In the genomic region with DNA sequence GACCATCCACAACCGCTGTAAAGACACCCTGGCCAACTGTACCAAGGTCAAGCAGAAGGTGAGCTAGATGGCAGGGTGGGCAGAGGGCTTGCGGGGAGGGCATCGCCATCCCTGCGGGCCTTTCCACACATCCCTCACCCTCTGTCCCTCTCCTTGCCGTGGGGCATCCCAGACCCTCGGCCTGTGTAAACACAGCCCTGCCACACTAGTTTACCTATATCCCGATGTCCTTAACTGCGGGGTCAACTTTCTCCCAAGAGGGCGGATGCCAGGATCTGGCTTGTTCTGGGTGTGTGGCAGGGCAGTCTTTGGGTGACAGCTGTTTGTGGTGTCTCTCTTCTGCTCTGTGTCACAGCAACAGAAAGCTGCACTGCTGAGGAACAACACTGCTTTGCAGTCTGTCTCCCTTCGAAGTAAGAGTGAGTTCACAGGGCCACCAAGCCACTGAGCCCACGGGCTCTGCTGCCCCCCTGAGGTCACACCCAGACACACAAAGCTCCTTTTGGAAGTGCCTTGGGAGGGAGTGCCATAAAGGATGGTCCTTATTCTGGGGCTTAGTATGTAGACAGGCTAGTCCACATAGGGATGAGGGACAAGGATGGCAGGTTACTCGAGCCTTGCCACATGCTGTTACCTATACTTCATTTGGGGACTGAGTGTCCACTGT, we compare ENCODE assay signal across 9 mouse cellular contexts. TPM values are rescaled to one million over a fixed set of nuclear protein-coding genes. Genes with fewer than 3 reads are reported as not detected.
A peak's percentile ranks its signal among the peaks of the same experiment; 100 is the strongest.
DNase-seq lines count a peak whose midpoint lies in the region; ATAC-seq and TF ChIP-seq lines count a peak whose summit lies in the region.
"Had no signal": no experiment of that assay in that cellular context is flagged by ENCODE, and none has a peak within 500 bp of the region (broad histone marks: within the 10 kb centered on the region; RNA-seq: fewer than 3 reads in every experiment).

No protein-coding gene starts in this region.

- DNase-seq in forebrain, postnatal 0 days = no peak
- peak; percentile 54 for DNase-seq in heart, postnatal 4 days
- peak; percentile 47 for DNase-seq in retina, postnatal 7 days (ENCODE audit: low read depth, low spot score)
- no peak for DNase-seq in left cerebral cortex, postnatal 10 days (ENCODE audit: extremely low spot score in 1 of 2, low spot score in 2 of 2)
- no peak for DNase-seq in layer of hippocampus, postnatal 36 days

- ATAC-seq in forebrain, postnatal 0 days = peak; percentile 58; the same call in 1 of the 2 replicates
- ATAC-seq in forebrain, embryonic 15.5 days (replicated peaks) = no peak
- ATAC-seq in midbrain, embryonic 12.5 days (ENCODE audit: low FRiP score, low read depth) = 0 out of 2 replicates have a peak, but pooled peaks have one; percentile 19
- no peak for ATAC-seq in midbrain, embryonic 15.5 days (replicated peaks)

- H3K4me1 ChIP-seq in forebrain, postnatal 0 days (ENCODE audit: insufficient read depth) = no peaks in the 10 kb centered on the region
- H3K4me1 ChIP-seq in forebrain, embryonic 15.5 days = peaks cover 30% of the 10 kb centered on the region
- H3K4me1 ChIP-seq in midbrain, embryonic 12.5 days = peaks cover 10% of the 10 kb centered on the region; the same call in 1 of the 2 replicates
- peaks cover 22% of the 10 kb centered on the region for H3K4me1 ChIP-seq in midbrain, embryonic 15.5 days

- no peaks in the 10 kb centered on the region for H3K27me3 ChIP-seq in forebrain, postnatal 0 days (ENCODE audit: insufficient read depth, low read length)
- no peaks in the 10 kb centered on the region for H3K27me3 ChIP-seq in forebrain, embryonic 15.5 days
- no peaks in the 10 kb centered on the region for H3K27me3 ChIP-seq in midbrain, embryonic 12.5 days
- H3K27me3 ChIP-seq in midbrain, embryonic 15.5 days (replicated peaks) = no peaks in the 10 kb centered on the region

- no peaks in the 10 kb centered on the region for H3K9me3 ChIP-seq in forebrain, postnatal 0 days (ENCODE audit: low read length)
- H3K9me3 ChIP-seq in forebrain, embryonic 15.5 days = no peaks in the 10 kb centered on the region
- 0 out of 2 replicates have a peak, but pooled peaks cover 2% of the 10 kb centered on the region for H3K9me3 ChIP-seq in midbrain, embryonic 12.5 days
- no peaks in the 10 kb centered on the region for H3K9me3 ChIP-seq in midbrain, embryonic 15.5 days

- H3K4me3 ChIP-seq in forebrain, postnatal 0 days (ENCODE audit: low read depth, low read length) = no peak overlapping the region
- H3K4me3 ChIP-seq in forebrain, embryonic 15.5 days = no peak overlapping the region
- no peak overlapping the region for H3K4me3 ChIP-seq in midbrain, embryonic 12.5 days
- no peak overlapping the region for H3K4me3 ChIP-seq in midbrain, embryonic 15.5 days

- no peak overlapping the region for H3K9ac ChIP-seq in forebrain, postnatal 0 days
- H3K9ac ChIP-seq in forebrain, embryonic 15.5 days (replicated peaks) = no peak overlapping the region
- H3K9ac ChIP-seq in midbrain, embryonic 12.5 days (replicated peaks) = no peak overlapping the region
- H3K9ac ChIP-seq in midbrain, embryonic 15.5 days = no peak overlapping the region

- H3K4me2 ChIP-seq in forebrain, postnatal 0 days (ENCODE audit: low read depth) = no peak overlapping the region
- H3K4me2 ChIP-seq in forebrain, embryonic 15.5 days (replicated peaks) = no peak overlapping the region
- H3K4me2 ChIP-seq in midbrain, embryonic 12.5 days (replicated peaks) = no peak overlapping the region
- H3K4me2 ChIP-seq in midbrain, embryonic 15.5 days = no peak overlapping the region

- TF ChIP-seq CTCF in forebrain, postnatal 0 days (IDR thresholded peaks at IDR 0.05; ENCODE audit: low read depth) = peak; percentile 65

- H3K36me3 ChIP-seq in forebrain, postnatal 0 days (ENCODE audit: insufficient read depth) = peaks cover 81% of the 10 kb centered on the region
- peaks cover 78% of the 10 kb centered on the region for H3K36me3 ChIP-seq in forebrain, embryonic 15.5 days
- H3K36me3 ChIP-seq in midbrain, embryonic 12.5 days = peaks cover 88% of the 10 kb centered on the region
- H3K36me3 ChIP-seq in midbrain, embryonic 15.5 days (replicated peaks) = peaks cover 70% of the 10 kb centered on the region

- intact Hi-C loops in left cerebral cortex, postnatal 10 days (cut with DNase I) = no loop called here

- H3K27ac ChIP-seq in forebrain, postnatal 0 days (ENCODE audit: low read depth, low read length) = no peak overlapping the region
- H3K27ac ChIP-seq in forebrain, embryonic 15.5 days (replicated peaks) = no peak overlapping the region
- H3K27ac ChIP-seq in midbrain, embryonic 12.5 days (replicated peaks) = no peak overlapping the region
- no peak overlapping the region for H3K27ac ChIP-seq in midbrain, embryonic 15.5 days

- 79% methylated on average over 12 of the region's 12 CpGs for WGBS in forebrain, postnatal 0 days
- WGBS in forebrain, embryonic 15.5 days = 80% methylated on average over 12 of the region's 12 CpGs
- 81% methylated on average over 12 of the region's 12 CpGs for WGBS in midbrain, embryonic 12.5 days
- WGBS in midbrain, embryonic 15.5 days = 80% methylated on average over 12 of the region's 12 CpGs

RNA-seq across cellular contexts. Expression of gene Rxfp4, which starts 20.9 kb away (rescaled TPM):
- not detected in 2 replicates for total RNA-seq in forebrain, postnatal 0 days (2014; rRNA removed)
- polyA plus RNA-seq in forebrain, postnatal 0 days (2015; fragmentation: Nextera tagmentation; extraction: Ambion mirVana) = not detected in 2 replicates
- polyA plus RNA-seq in forebrain, embryonic 15.5 days (2015; fragmentation: Nextera tagmentation; extraction: Ambion mirVana) = not detected in 2 replicates
- not detected in 2 replicates for polyA plus RNA-seq in midbrain, embryonic 12.5 days (2016; fragmentation: Nextera tagmentation; extraction: Ambion mirVana)
- polyA plus RNA-seq in midbrain, embryonic 15.5 days (2015; fragmentation: Nextera tagmentation; extraction: Ambion mirVana) = not detected in 2 replicates
- total RNA-seq in heart, postnatal 4 days (2021) = under 1 TPM in 1 of 2 experiments, not detected in 1; 0.20 TPM
- total RNA-seq in left cerebral cortex, postnatal 10 days (2021) = not detected
- total RNA-seq in layer of hippocampus, postnatal 36 days (2021) = not detected
- polyA plus RNA-seq: limb, embryonic 11.5 days had no signal

RNA-seq across cellular contexts. Expression of gene Arhgef2, which starts 26.3 kb away (rescaled TPM):
- total RNA-seq in forebrain, postnatal 0 days (2014; rRNA removed) = 78.8 and 82.2 TPM in 2 replicates
- 37.1 and 66.7 TPM in 2 replicates for polyA plus RNA-seq in forebrain, postnatal 0 days (2015; fragmentation: Nextera tagmentation; extraction: Ambion mirVana)
- polyA plus RNA-seq in forebrain, embryonic 15.5 days (2015; fragmentation: Nextera tagmentation; extraction: Ambion mirVana) = 192 and 193 TPM in 2 replicates
- 143 and 150 TPM in 2 replicates for polyA plus RNA-seq in midbrain, embryonic 12.5 days (2016; fragmentation: Nextera tagmentation; extraction: Ambion mirVana)
- polyA plus RNA-seq in midbrain, embryonic 15.5 days (2015; fragmentation: Nextera tagmentation; extraction: Ambion mirVana) = 138 and 145 TPM in 2 replicates
- total RNA-seq in heart, postnatal 4 days (2021) = 100 to 1,000 TPM; 104 to 109 TPM
- 100 to 1,000 TPM; 257 to 264 TPM for total RNA-seq in left cerebral cortex, postnatal 10 days (2021)
- total RNA-seq in layer of hippocampus, postnatal 36 days (2021) = 100 to 1,000 TPM; 250 to 265 TPM

RNA-seq across cellular contexts. Expression of gene Khdc4, which starts 53.5 kb away (rescaled TPM):
- total RNA-seq in forebrain, postnatal 0 days (2014; rRNA removed) = 80.4 and 93.3 TPM in 2 replicates
- polyA plus RNA-seq in forebrain, postnatal 0 days (2015; fragmentation: Nextera tagmentation; extraction: Ambion mirVana) = 45.9 and 55.1 TPM in 2 replicates
- 102 and 104 TPM in 2 replicates for polyA plus RNA-seq in forebrain, embryonic 15.5 days (2015; fragmentation: Nextera tagmentation; extraction: Ambion mirVana)
- polyA plus RNA-seq in midbrain, embryonic 12.5 days (2016; fragmentation: Nextera tagmentation; extraction: Ambion mirVana) = 122 and 123 TPM in 2 replicates
- polyA plus RNA-seq in midbrain, embryonic 15.5 days (2015; fragmentation: Nextera tagmentation; extraction: Ambion mirVana) = 88.9 and 92.9 TPM in 2 replicates
- 10 to 100 TPM; 44.9 to 49.2 TPM for total RNA-seq in heart, postnatal 4 days (2021)
- total RNA-seq in left cerebral cortex, postnatal 10 days (2021) = 10 to 100 TPM; 52.0 to 55.7 TPM
- total RNA-seq in layer of hippocampus, postnatal 36 days (2021) = 10 to 100 TPM; 49.1 to 61.1 TPM

RNA-seq across cellular contexts. Expression of gene Ssr2, which starts 56.4 kb away (rescaled TPM):
- total RNA-seq in forebrain, postnatal 0 days (2014; rRNA removed) = 170 and 254 TPM in 2 replicates
- 204 and 233 TPM in 2 replicates for polyA plus RNA-seq in forebrain, postnatal 0 days (2015; fragmentation: Nextera tagmentation; extraction: Ambion mirVana)
- 133 and 134 TPM in 2 replicates for polyA plus RNA-seq in forebrain, embryonic 15.5 days (2015; fragmentation: Nextera tagmentation; extraction: Ambion mirVana)
- polyA plus RNA-seq in midbrain, embryonic 12.5 days (2016; fragmentation: Nextera tagmentation; extraction: Ambion mirVana) = 132 and 137 TPM in 2 replicates
- 133 and 143 TPM in 2 replicates for polyA plus RNA-seq in midbrain, embryonic 15.5 days (2015; fragmentation: Nextera tagmentation; extraction: Ambion mirVana)
- total RNA-seq in heart, postnatal 4 days (2021) = 100 to 1,000 TPM; 145 to 152 TPM
- total RNA-seq in left cerebral cortex, postnatal 10 days (2021) = 100 to 1,000 TPM; 127 to 128 TPM
- 10 to 100 TPM; 97.1 to 98.9 TPM for total RNA-seq in layer of hippocampus, postnatal 36 days (2021)

Comparison
In these comparisons a context has a peak if more than half of its experiments do, and no peak if none do; other contexts are left out.
1. ATAC-seq: peak in forebrain, postnatal 0 days (single experiment) and midbrain, embryonic 12.5 days (single experiment); none in forebrain, embryonic 15.5 days (single experiment) and midbrain, embryonic 15.5 days (single experiment).
2. DNase-seq: peak in heart, postnatal 4 days (single experiment) and retina, postnatal 7 days (single experiment); none in forebrain, postnatal 0 days (single experiment), left cerebral cortex, postnatal 10 days (0 of 2) and layer of hippocampus, postnatal 36 days (0 of 2).